Mouse (Mus musculus) embryonic facial prominence, embryonic 15.5 days (tissue): ENCODE results near the gene Cpox. TPM values are rescaled to one million over a fixed set of nuclear protein-coding genes. Genes with fewer than 3 reads are reported as not detected.

Source experiments
- ATAC-seq: fragments of 200-750 bp; cut with Nextera tagmentation; 2 replicates; pipeline ENCODE4 v1.8.0; 2017; ENCODE audit warnings: low read depth, moderate TSS enrichment; ENCODE audit not compliant: insufficient number of reproducible peaks, low FRiP score, low TSS enrichment
- H3K27ac ChIP-seq: fragments of 300-500 bp; sonication (generic); replicated peaks from 2 replicates; pipeline ENCODE4 v1.5.1; 2015; ENCODE audit warnings: mild to moderate bottlenecking, inconsistent platforms
- H3K27me3 ChIP-seq: fragments of 300-500 bp; sonication (generic); 2 replicates; pipeline ENCODE4 v1.6.1; 2015; ENCODE audit warnings: inconsistent platforms
- H3K36me3 ChIP-seq: fragments of 300-500 bp; sonication (generic); 2 replicates; pipeline ENCODE4 v1.6.1; 2015; ENCODE audit warnings: mild to moderate bottlenecking, inconsistent platforms
- H3K4me1 ChIP-seq: fragments of 300-500 bp; sonication (generic); 2 replicates; pipeline ENCODE4 v1.6.1; 2015; ENCODE audit warnings: inconsistent platforms
- H3K4me2 ChIP-seq: fragments of 300-500 bp; sonication (generic); replicated peaks from 2 replicates; pipeline ENCODE4 v1.6.1; 2015; ENCODE audit warnings: mild to moderate bottlenecking, inconsistent platforms
- H3K4me3 ChIP-seq: fragments of 300-500 bp; sonication (generic); replicated peaks from 2 replicates; pipeline ENCODE4 v1.5.1; 2015; ENCODE audit warnings: mild to moderate bottlenecking, inconsistent platforms
- H3K9ac ChIP-seq: fragments of 300-500 bp; sonication (generic); 2 replicates; pipeline ENCODE4 v1.6.1; 2015; ENCODE audit warnings: inconsistent platforms
- H3K9me3 ChIP-seq: fragments of 300-500 bp; sonication (generic); replicated peaks from 2 replicates; pipeline ENCODE4 v1.6.1; 2016; ENCODE audit warnings: inconsistent platforms
- WGBS: fragments of 180-500 bp; shearing (Covaris S2); methylation state at CpG from one replicate; pipeline ENCODE4 v1.1.7; 2015; 5-methylcytosine and 5-hydroxymethylcytosine counted together
- polyA plus RNA-seq: library from polyadenylated mRNA; unstranded; fragments of >200 nt; fragmentation: Nextera tagmentation; extraction: Ambion mirVana; gene quantifications from 2 replicates; pipeline ENCODE4 v1.2.1, GENCODE M21; 2015

The Cpox gene
- polyA plus RNA-seq = 27.1 and 28.9 TPM in 2 replicates

- H3K27me3 ChIP-seq = no peaks in the 10 kb centered on the region
- under 1% methylated on average over 51 of the region's 51 CpGs for whole genome bisulfite sequencing
- H3K9ac ChIP-seq = peak within 1 kb of the TSS; percentile 94
- peaks cover 22% of the 10 kb centered on the region for H3K36me3 ChIP-seq
- no peaks in the 10 kb centered on the region for H3K9me3 ChIP-seq
- H3K4me1 ChIP-seq = peaks cover 8% of the 10 kb centered on the region; the same call in 1 of the 2 replicates
- peak within 1 kb of the TSS; percentile 80 for H3K4me2 ChIP-seq
- peak within 1 kb of the TSS; percentile 85 for H3K27ac ChIP-seq
- peak within 1 kb of the TSS; percentile 92 for H3K4me3 ChIP-seq
- ATAC-seq = peak; percentile 97
Measured at GRCm38 (mm10) chr16:58669917-58670630, at the start of gene Cpox. Cpox (plus strand) TSS chr16:58670292.

DNA sequence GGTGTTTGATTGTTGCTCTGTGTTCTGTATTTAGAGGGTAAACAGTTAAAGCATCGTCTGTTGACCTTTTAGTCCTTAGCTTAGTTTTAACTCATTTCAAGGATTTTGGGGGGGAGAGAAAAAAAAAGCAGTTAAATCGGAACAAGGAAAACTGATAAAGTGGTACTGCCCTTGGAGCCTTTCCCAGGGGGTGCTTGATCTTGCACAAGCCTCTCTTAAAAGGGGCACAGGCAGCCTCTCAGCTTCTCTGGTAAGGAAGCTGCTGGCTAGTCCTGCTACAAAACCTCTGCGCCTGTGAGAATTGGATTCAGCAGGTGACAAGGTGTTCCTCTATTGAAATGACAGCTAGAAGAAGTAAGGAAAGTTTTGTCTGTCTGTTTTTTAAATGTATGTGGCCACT lies 47.7 kb upstream of the Cpox start:
- no peaks in the 10 kb centered on the region for H3K9me3 ChIP-seq
- no peak for ATAC-seq

GRCm38 (mm10) chr16:58623114-58623513 lies 47.0 kb upstream of the Cpox start:
- H3K27me3 ChIP-seq = no peaks in the 10 kb centered on the region
- H3K4me3 ChIP-seq = no peak overlapping the region
- no peak overlapping the region for H3K4me2 ChIP-seq
- no peaks in the 10 kb centered on the region for H3K4me1 ChIP-seq
- H3K9me3 ChIP-seq = no peaks in the 10 kb centered on the region
- ATAC-seq = no peak
- H3K36me3 ChIP-seq = no peaks in the 10 kb centered on the region
- WGBS = 64% methylated on average over 4 of the region's 4 CpGs
- no peak overlapping the region for H3K9ac ChIP-seq
- no peak overlapping the region for H3K27ac ChIP-seq

More for the DNA sequence above, 47.7 kb upstream of the Cpox start:
- 80% methylated on average over 3 of the region's 3 CpGs for WGBS
- no peak overlapping the region for H3K4me3 ChIP-seq
- H3K36me3 ChIP-seq = no peaks in the 10 kb centered on the region
- H3K9ac ChIP-seq = no peak overlapping the region
- H3K4me1 ChIP-seq = no peaks in the 10 kb centered on the region
- no peak overlapping the region for H3K27ac ChIP-seq
- no peak overlapping the region for H3K4me2 ChIP-seq
- H3K27me3 ChIP-seq = no peaks in the 10 kb centered on the region

GRCm38 (mm10) chr16:58623944-58624343 lies 46.1 kb upstream of the Cpox start:
- no peaks in the 10 kb centered on the region for H3K9me3 ChIP-seq
- H3K27ac ChIP-seq = no peak overlapping the region
- no peaks in the 10 kb centered on the region for H3K36me3 ChIP-seq
- no peak overlapping the region for H3K4me3 ChIP-seq
- H3K27me3 ChIP-seq = no peaks in the 10 kb centered on the region
- WGBS = 77% methylated on average over 6 of the region's 6 CpGs
- H3K4me2 ChIP-seq = no peak overlapping the region
- H3K9ac ChIP-seq = no peak overlapping the region
- H3K4me1 ChIP-seq = no peaks in the 10 kb centered on the region
- no peak for ATAC-seq

- Histone ChIP-seq H3K4me1 (no peaks in the 10 kb centered on the region), H3K9ac (no peak overlapping the region), H3K4me2 (no peak overlapping the region), H3K27ac (no peak overlapping the region), H3K36me3 (no peaks in the 10 kb centered on the region), H3K27me3 (no peaks in the 10 kb centered on the region), H3K9me3 (no peaks in the 10 kb centered on the region), H3K4me3 (no peak overlapping the region)
- no peak for ATAC-seq
- 88% methylated on average over 4 of the region's 4 CpGs for WGBS
Measured at GRCm38 (mm10) chr16:58627597-58628335, 42.3 kb upstream of the Cpox start.

DNA sequence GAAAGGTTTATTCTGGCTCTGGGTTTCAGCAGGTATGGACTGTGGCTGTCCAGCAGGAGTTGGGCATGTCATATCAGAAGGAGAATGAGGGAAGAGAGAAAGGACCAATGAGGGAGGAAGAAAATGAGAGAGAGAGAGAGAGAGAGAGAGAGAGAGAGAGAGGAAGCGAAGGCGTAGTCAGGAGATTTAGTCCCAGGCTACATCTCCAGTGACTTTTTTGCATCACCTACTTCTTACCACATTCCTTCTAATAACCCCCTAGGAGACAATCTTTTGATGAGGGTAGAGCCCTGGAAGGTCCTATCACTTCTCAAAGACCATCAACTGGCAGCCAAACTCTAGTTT lies 41.8 kb upstream of the Cpox start:
- Histone ChIP-seq H3K4me3 (no peak overlapping the region), H3K4me2 (no peak overlapping the region), H3K9ac (no peak overlapping the region), H3K27ac (no peak overlapping the region), H3K27me3 (no peaks in the 10 kb centered on the region), H3K9me3 (no peaks in the 10 kb centered on the region), H3K4me1 (no peaks in the 10 kb centered on the region), H3K36me3 (no peaks in the 10 kb centered on the region)
- ATAC-seq = no peak
- WGBS = 89% methylated on average over 2 of the region's 2 CpGs

GRCm38 (mm10) chr16:58628968-58629367 lies 41.1 kb upstream of the Cpox start:
- Histone ChIP-seq H3K36me3 (no peaks in the 10 kb centered on the region), H3K4me1 (no peaks in the 10 kb centered on the region), H3K4me2 (no peak overlapping the region), H3K9ac (no peak overlapping the region), H3K4me3 (no peak overlapping the region), H3K27me3 (no peaks in the 10 kb centered on the region), H3K9me3 (no peaks in the 10 kb centered on the region), H3K27ac (no peak overlapping the region)
- no peak for ATAC-seq
- 92% methylated on average over 5 of the region's 5 CpGs for WGBS

DNA sequence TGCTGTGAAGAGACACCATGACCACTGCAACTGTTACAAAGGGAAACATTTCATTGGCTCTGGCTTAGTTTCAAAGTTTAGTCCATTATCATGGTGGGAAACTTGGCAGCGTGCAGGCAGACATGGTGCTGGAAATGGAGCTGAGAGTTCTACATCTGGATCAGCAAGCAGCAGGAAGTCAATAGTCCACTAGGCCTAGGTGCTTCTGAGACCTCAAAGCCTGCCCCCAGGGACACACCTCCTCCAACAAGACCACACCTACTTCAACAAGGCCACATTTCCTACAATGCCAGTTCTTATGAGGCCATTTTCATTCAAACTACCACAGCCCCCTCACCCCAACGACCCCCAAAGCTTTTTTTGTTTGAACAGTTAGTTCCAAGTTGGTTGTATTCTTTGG lies 40.4 kb upstream of the Cpox start:
- H3K4me2 ChIP-seq = no peak overlapping the region
- H3K4me1 ChIP-seq = no peaks in the 10 kb centered on the region
- H3K9ac ChIP-seq = no peak overlapping the region
- no peaks in the 10 kb centered on the region for H3K36me3 ChIP-seq
- no peaks in the 10 kb centered on the region for H3K27me3 ChIP-seq
- no peak for ATAC-seq
- no peaks in the 10 kb centered on the region for H3K9me3 ChIP-seq
- no peak overlapping the region for H3K27ac ChIP-seq
- 66% methylated on average over 2 of the region's 2 CpGs for WGBS
- no peak overlapping the region for H3K4me3 ChIP-seq

DNA sequence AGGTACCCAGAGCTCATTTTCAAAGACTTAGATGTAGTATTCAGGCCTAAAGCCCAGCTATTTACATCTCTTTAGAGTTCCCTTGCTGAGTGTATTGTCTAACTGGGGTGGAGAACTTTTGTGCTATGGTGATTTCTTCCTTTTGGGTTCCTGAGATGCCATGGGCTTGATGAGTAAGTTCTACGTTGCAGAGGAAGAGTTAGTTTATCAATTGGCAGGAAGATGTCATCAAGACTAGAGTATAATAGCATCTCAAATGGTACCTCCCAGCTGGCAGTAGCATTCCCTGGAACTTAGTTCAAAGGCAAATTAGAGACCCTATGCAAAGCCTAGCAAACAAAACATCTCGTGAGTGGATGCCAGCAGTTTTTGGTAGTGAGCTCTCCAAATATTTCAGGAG lies 34.2 kb upstream of the Cpox start:
- Histone ChIP-seq H3K36me3 (no peaks in the 10 kb centered on the region), H3K27ac (no peak overlapping the region), H3K27me3 (no peaks in the 10 kb centered on the region), H3K9me3 (no peaks in the 10 kb centered on the region), H3K4me3 (no peak overlapping the region), H3K9ac (no peak overlapping the region), H3K4me2 (no peak overlapping the region), H3K4me1 (no peaks in the 10 kb centered on the region)
- no peak for ATAC-seq
- WGBS = 42% methylated on average over 2 of the region's 2 CpGs

- 68% methylated on average over 4 of the region's 4 CpGs for WGBS
- no peak overlapping the region for H3K9ac ChIP-seq
- no peak for ATAC-seq
Measured at GRCm38 (mm10) chr16:58637448-58637847, 32.6 kb upstream of the Cpox start.

GRCm38 (mm10) chr16:58638016-58638415 lies 32.1 kb upstream of the Cpox start:
- WGBS = 73% methylated on average over 7 of the region's 7 CpGs
- Histone ChIP-seq H3K4me3 (no peak overlapping the region), H3K4me1 (no peaks in the 10 kb centered on the region), H3K27me3 (no peaks in the 10 kb centered on the region), H3K4me2 (no peak overlapping the region), H3K9me3 (no peaks in the 10 kb centered on the region), H3K36me3 (no peaks in the 10 kb centered on the region), H3K27ac (no peak overlapping the region), H3K9ac (no peak overlapping the region)
- no peak for ATAC-seq

More at GRCm38 (mm10) chr16:58637448-58637847, 32.6 kb upstream of the Cpox start:
- Histone ChIP-seq H3K4me2 (no peak overlapping the region), H3K36me3 (no peaks in the 10 kb centered on the region), H3K9me3 (no peaks in the 10 kb centered on the region), H3K27ac (no peak overlapping the region), H3K4me1 (no peaks in the 10 kb centered on the region), H3K27me3 (no peaks in the 10 kb centered on the region), H3K4me3 (no peak overlapping the region)
